Mouse (Mus musculus) frontal cortex, postnatal 25 days (tissue): ENCODE measurements at regions not wholly inside any gene's neighbourhood (a gene's known extent, or its start where the extent isn't known, plus 50 kb on each side); places are given as distances from the start of the nearest gene placed in this dataset.

ENCODE experiments used
- DNase-seq, 2 experiments: peaks; one replicate each; pipeline ENCODE4 v3.0.0; 2022; ENCODE audit warnings: low spot score in 2 of 2

GRCm38 (mm10) chr8:109151711-109152110, 342.1 kb upstream of the Pmfbp1 start:
- DNase-seq: no peak

DNA sequence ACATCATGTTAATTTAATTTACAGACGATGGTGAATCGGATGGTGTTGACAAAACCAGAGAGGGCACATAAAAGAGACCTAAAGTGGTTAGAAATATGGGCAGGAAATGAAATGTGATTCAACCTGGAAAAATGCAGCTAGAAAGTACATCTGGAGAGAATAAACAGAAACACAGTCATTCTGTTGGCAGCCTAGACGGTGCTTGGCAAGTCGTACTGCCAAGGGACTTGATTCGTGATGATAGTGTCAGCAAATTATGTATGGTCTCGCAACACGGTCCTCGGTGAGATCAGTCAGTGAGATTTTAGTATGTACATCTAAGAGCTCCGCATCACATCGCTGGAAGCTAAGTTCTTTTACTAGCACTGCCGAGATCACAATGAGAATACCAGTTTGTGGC, 338.3 kb upstream of the Pmfbp1 start:
- DNase-seq: no peak

GRCm38 (mm10) chr8:109156016-109156415, 337.8 kb upstream of the Pmfbp1 start:
- no peak for DNase-seq

- DNase-seq: no peak
These were observed 321.1 kb upstream of the Pmfbp1 start for GRCm38 (mm10) chr8:109172701-109173100.

DNA sequence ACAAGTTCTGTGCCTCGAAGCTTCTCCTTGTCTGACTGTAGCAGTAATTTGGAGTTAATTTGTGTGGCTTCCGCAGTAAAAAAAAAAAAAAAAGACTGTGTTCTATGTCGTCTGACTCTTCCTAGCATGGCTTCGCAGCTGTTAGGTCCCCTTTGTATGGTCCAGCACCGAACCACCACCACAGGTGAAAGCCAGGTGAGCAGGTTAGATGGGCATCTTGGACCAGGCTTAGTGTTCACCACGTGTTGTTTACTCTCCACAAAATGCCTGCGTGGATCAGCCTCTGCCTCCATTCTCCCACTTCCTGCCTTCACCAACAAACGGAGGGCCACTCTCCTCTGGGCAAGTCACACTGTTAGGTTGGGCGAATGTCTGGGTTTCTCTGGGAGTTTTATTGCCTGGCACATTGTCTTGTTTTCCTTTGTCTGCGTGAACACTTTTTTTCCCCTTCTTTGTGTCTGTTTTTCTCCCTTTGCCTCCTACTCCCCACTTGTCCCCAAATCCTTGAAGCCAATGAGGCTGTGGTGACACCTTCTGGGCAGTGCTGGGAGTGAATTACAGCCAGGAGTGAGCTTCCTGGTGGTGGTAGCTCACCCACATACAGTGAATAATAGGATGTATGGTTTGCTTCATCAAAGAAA, 308.1 kb upstream of the Pmfbp1 start:
- DNase-seq: peak; percentile 41 to 57

DNA sequence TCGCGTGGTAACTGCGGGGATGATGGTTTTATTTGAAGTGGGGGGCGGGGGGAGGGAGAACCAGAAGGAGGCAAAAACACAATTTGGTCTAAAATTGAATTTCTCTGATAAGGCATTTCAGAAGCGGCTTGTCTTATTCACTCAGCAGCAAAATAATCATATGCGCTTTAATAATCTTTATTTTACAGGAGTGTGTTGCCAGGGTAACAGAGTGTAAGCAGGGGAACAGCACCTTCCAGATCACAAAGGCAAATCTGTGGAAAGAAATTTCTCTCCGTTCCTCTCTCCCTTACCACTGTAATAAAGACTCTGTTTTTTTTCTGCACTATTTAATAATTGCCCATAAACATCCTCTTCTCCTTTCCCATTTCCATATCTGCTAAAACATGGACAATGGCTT, 306.2 kb upstream of the Pmfbp1 start:
- DNase-seq: no peak

GRCm38 (mm10) chr8:109214247-109214646, 279.6 kb upstream of the Pmfbp1 start:
- no peak for DNase-seq

DNA sequence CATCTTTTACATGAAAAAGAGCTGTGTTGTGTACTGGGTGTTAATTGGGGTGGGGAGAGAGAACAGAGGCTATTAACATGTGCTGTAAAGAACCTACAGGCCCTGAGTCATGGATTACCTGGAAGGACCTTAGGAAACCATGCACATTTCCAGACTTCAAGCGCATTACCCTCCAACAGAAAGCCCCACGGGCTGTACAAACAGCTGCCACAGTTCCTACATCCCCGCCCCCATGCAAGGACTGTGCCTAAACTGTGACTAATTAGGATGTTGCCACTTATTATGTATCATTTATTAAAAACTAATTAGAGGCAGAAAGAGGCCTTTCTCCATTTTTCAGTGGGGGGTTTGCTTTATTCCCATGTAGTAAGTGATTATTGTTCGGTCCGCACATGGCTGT, 277.5 kb upstream of the Pmfbp1 start:
- no peak for DNase-seq

DNA sequence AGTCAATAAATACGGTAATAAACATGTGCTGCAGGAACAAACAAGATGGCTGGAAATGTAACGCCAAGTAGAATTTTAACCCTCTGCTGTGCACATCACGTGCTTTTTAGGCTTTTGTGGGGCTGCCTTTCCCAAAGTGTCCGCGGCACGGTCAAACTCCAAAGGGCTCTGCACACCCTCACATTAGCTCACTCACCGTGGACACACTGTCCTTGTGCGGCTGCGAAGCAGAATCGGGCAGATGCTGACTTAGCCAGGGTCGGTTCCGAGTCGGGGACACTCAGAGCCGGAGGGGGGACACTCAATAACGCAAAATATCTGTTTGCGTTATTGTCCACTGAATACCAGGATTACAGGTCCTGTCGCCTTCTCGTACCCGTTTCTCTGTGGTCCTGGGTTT, 276.5 kb upstream of the Pmfbp1 start:
- DNase-seq: no peak

DNA sequence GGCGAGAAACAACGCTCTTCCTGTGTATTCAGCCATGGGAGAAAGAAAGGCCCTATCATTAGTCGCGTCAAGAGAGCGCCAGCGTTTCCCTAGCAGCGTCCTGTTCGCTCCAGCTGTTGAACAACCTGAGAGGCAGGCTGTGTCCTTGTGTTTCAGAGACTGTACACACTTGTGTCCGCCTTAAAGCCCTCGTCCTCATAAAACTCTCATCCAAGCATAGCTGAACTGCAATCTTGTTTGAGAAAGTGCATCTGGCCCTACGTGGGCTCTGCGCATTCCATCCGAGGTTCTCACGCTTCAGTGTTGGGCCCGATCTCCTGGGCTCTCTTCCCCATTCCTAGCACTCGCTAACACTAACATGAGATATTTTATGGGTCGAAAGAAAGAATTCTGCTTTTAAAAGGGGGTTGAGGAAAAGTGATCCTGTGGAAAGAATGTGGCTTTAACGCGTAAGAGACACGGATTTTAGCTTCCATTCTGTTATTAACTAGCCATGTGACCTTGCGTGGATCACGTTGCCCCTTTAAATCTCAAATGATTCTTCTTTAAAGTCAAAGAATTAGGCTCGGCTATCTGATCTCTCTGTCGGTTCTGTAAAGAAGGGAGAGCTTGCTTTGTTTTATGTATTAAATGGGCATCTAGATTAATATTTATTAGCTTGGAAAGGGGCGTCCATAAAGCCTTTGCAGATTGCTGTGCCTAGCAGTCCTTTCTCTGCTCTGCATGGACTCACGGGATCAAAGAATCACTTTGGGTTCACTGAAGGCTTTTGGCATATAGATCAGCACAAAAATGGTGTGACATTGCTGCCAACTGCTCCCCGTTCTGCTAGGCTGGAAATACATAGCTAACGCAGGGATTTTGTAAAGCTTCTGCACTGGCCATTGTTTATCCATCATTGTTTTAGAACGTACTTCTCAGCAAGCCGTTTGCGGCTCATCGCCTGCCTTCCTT, 261.3 kb upstream of the Pmfbp1 start:
- DNase-seq: no peak

DNA sequence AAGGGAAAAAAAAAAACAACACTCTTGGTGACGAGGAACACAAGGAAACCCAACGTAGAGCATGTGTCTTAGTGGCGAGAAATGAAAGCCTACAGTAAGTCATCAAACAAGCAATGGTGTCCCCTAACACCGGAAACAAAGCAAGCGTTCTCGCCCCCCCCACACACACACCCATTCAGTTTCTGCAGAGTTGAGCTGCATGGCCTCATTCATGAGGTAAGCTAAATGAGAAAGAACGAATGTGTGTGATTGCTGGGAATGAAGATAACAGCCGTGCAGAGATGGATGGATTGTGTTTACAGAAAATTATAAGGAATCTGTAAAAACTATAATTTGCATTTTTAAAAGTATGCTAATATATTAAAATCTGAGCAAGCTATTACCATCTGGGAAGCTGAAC, 248.3 kb upstream of the Pmfbp1 start:
- no peak for DNase-seq

- DNase-seq: peak in 1 of 2 experiments; percentile 17
These were observed 246.0 kb upstream of the Pmfbp1 start for GRCm38 (mm10) chr8:109247875-109248274.

- no peak for DNase-seq
These were observed 245.5 kb upstream of the Pmfbp1 start for GRCm38 (mm10) chr8:109248356-109248755.

GRCm38 (mm10) chr8:109249256-109249655, 244.6 kb upstream of the Pmfbp1 start:
- DNase-seq: peak in 1 of 2 experiments; percentile 7

GRCm38 (mm10) chr8:109249691-109250090, 244.1 kb upstream of the Pmfbp1 start:
- no peak for DNase-seq

DNA sequence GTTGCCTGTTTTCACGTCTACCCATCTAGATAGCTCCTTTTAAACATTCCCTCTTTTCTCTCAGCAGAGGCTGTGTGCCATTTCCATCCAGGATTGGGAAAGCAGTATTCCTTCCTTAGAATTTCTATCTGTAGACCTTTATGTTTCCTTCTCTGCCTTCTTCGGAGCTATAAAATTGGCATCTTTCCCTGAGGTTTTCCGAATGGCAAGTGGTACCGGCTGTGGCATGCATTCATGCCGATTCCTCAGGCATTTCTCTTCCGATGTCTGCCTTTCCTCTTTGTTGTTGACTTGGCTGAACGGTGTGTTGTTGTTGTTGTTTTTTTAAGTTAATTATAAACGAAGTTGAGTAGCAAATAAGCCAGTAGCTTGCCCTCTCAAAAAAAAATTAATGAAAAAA, 243.3 kb upstream of the Pmfbp1 start:
- DNase-seq: peak in 1 of 2 experiments; percentile 7

DNA sequence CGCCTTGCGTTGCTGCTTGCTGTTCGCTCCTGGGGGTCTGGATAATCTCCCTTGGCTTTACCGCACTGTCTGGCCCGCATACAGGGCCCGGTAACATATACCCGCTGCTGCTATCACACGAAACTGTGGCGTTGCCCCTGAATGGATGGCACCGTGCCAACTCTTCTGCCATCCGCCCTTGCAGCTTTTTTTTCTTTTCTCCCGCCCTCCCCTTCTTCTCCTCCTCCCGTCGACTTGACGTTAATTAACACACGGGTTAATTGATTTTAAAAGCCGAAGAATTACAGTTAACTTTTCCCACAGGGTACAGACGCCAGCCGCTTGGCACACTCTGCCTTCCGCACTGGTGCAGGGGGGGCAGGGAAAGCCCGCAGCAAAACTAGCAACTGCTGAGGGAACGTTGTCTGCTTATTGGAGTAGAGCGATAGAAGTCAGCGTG, 242.4 kb upstream of the Pmfbp1 start:
- DNase-seq: peak in 1 of 2 experiments; percentile 45

GRCm38 (mm10) chr8:109252404-109252803, 241.4 kb upstream of the Pmfbp1 start:
- no peak for DNase-seq

DNA sequence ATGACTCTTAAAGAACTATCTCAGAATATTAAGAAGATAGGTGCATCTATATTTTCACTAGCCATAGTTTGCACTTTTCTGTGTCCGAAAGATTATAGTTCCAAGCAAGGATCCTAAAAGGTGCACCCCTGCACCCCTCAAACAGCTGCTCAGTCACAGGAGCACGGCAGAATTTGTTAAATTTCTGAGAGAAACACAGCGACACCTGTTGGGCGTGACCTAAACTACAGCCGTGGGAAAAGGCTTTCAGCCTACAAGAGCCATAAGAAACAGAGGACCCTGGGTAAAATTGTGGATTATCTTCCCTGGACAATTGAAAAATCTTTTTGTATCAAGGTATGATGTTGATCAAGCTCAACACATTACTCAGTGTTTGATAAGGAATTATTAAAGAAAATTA, 214.7 kb upstream of the Pmfbp1 start:
- peak; percentile 27 to 31 for DNase-seq

GRCm38 (mm10) chr8:109280540-109280939, 213.3 kb upstream of the Pmfbp1 start:
- no peak for DNase-seq

GRCm38 (mm10) chr8:109281598-109281997, 212.2 kb upstream of the Pmfbp1 start:
- DNase-seq: no peak

DNA sequence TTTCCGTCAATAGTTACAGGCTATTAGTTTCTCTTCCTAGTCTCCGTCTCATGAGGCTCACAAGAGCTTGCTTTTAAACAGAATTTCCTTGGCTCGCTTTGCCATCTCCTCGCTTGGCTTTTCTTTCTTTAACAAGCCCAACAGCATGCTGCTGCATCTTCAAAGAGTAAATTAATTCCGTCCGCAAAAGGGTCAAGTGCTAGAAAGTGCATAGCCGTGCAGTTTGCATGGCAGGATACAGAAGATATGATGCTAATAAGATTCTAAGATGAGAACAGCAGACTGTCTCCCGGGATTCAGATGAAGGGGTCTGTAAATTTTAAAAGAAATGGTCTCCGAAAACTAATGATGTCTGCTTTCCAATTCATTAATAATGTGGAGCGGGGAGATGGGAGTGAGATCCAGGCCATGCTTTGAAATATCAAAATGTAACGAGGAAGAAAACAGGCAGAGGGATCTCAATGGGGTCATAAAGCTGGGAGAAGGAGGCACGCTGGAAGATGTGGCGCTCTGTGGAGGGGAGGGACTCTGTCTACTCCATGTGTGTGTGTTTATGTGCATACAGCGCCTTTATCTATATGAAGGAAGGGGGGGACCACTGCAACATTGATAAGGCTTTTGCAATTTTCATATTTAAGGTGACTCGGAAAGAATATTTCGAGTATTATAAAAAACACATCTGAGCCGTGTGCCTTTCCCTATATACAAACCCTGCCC, 183.0 kb upstream of the Pmfbp1 start:
- DNase-seq: no peak
